Mouse (Mus musculus) 3T3-L1 (cell line): Measurements from ENCODE around the gene Bbs9.
A peak's percentile ranks its signal among the peaks of the same experiment; 100 is the strongest.
"Not testable (repeated sequence)": the region's sequence is repeated elsewhere in the genome, so short reads cannot be mapped to it uniquely, and the experiment has no call there.

Experiments used
- DNase-seq: peaks from one replicate; pipeline ENCODE4 v3.0.0-alpha.2; 2015; ENCODE audit warnings: low read depth, low spot score

Gene Bbs9

DNA sequence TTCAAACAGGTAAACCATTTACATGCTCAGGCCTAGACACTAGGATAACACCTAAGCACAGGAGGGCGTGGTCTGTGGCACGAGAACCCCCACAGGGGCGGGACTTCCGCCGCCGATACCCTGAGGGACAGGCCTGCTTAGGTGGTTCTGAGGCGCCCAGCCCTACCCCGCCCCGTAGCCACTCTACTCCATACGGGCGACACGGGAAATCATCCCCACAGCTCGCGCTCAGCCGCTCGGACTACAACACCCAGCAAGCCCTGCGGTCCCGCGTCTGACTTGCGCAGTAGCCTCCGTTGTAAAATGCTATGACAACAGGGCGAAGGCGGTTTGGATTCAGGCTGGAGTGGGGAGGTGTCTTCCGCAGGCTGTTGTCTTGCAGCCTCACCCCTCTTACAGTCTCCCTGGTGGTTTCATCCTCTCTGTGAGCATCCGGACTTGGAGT is at the start of gene Bbs9:
Gene Bbs9, plus strand, starts transcription at position 292 of the 445 bp plus-strand sequence.
- DNase-seq: peak; percentile 93

- no peak for DNase-seq
Measured at GRCm38 (mm10) chr9:22428028-22428665, 47.4 kb upstream of the Bbs9 start.

DNA sequence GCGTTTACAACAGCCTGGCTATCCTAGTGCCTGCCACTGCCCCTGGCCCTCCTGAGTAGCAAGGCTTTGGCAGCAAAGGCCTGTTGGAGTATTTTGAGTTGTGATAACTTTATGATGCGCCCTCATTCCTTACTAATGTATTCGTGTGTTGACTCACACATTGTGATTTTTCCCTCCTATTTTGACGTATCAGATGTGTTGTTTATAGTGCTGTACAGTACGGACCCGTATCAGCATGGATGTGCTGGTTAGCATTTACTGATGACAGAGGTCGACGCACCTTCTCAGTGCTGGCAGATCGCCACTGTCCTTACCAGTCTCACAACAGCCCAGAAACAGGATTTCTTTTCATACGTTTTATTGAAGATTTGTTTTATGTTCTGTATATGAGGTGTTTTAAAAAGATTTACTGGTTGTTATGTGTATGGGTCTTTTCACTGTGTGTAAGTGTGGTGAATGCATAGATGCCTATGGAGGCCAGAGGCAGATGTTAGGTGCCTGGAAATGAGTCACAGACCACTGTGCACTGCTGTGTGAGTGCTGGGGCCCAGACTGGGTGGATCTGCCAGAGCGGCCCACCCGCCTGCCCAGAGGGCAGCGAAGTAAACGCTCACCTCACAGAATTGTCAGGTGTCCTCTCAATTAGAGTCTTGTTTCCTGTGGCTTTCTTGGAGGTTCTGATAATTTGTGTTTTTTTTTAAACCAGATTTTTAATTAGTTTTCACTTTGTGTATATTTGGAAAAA is 46.7 kb upstream of the Bbs9 start:
- DNase-seq: peak; percentile 9

- peak; percentile 17 for DNase-seq
Measured at GRCm38 (mm10) chr9:22429533-22430241, 45.8 kb upstream of the Bbs9 start.

- DNase-seq: no peak
Measured at GRCm38 (mm10) chr9:22430315-22430840, 45.1 kb upstream of the Bbs9 start.

GRCm38 (mm10) chr9:22433221-22433620 is 42.3 kb upstream of the Bbs9 start:
- DNase-seq: no peak

GRCm38 (mm10) chr9:22434101-22434500 is 41.4 kb upstream of the Bbs9 start:
- DNase-seq: no peak

DNA sequence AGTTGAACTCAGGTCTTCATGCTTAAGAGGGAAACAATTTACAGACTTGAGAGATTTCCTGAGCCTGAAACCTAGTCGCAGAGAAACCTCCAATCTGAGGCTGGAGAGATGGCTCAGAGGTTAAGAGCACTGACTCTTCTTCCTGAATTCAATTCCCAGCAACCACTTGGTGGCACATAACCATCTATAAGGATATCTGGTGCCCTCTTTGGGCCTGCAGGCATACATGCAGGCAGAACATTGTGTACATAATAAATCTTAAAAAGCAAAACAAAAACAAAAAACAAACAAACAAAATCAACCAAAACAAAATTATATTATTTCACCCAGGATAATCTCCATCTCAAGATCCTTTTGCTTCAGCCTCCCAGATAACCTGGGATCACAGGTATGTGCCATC is 36.7 kb upstream of the Bbs9 start:
- DNase-seq: no peak

DNA sequence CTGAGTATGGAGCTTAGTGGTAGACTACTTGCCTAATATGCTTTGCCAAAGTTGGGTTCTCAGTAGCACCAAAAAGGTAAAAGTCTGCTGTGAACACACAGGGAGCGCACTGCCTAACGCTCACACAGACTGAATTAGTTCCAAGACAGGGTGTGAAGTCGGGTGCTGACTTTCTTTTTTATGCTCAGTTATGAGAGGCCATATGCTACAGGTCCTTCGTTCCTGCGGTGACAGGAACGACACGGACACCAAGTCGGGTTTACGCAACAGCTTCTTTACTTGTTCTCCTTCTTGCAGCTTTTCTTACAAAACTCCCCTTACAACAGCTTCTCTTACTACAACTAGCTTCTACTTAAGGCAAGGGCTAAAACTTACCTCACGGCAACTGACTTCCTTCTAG is 32.4 kb upstream of the Bbs9 start:
- no peak for DNase-seq

DNA sequence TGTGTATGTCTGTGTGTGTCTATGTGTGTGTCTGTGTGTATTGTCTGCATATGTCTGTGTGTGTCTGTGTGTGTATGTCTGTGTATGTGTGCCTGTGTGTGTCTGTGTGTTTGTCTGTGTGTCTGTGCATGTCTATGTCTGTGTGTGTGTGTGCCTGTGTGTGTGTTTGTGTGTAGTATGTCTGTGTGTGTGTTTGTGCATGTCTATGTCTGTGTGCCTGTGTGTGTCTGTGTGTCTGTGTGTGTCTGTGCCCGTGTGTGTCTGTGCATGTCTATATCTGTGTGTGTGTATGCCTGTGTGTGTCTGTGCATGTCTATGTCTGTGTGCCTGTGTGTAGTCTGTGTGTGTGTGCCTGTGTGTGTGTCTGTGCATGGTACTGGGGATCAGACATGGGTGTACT is 30.4 kb upstream of the Bbs9 start:
- DNase-seq: no peak

- DNase-seq: no peak
Measured at GRCm38 (mm10) chr9:22447213-22447612, 28.3 kb upstream of the Bbs9 start.

DNA sequence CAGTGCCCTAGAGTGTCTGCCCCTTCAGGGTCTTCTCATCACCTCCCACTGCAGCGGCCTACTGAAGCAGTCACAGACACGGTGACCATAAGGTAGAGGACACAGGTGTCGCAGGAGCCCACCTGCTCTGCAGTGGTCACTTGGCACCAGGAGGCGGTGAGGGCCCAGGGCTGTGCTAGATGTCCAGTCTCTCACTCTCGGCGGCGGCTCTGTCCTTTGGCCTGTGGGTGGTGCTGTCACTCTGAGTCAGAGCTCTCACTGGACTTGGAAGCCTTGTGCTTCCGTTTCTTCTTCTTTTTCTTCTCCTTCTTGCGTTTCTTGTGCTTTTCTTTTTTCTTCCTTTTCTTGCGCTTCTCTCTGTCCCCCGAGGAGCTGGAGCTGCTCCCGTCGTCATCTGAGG is 27.1 kb upstream of the Bbs9 start:
- no peak for DNase-seq

GRCm38 (mm10) chr9:22449209-22449608 is 26.3 kb upstream of the Bbs9 start:
- peak; percentile 6 for DNase-seq

DNA sequence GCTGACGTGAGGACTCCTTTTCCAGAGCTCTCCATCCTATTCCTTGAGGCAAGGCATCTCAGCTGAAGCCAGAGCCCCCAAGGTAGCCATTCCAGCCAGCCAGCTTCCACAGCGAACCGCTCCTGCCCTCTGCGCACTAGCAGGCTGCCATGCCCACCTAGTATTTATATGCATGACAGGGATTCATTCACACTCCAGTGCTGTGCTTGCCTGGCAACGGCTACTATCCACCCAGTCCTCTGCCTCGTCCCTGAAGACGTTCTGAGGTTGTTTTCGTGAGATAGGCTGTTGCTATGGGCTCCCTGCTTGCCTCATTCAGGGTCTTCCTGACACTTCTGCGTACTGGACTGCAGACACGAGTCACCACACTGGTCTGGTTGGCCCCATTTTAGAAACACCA is 22.8 kb upstream of the Bbs9 start:
- DNase-seq: no peak

GRCm38 (mm10) chr9:22453501-22453924 is 22.0 kb upstream of the Bbs9 start:
- DNase-seq: no peak

DNA sequence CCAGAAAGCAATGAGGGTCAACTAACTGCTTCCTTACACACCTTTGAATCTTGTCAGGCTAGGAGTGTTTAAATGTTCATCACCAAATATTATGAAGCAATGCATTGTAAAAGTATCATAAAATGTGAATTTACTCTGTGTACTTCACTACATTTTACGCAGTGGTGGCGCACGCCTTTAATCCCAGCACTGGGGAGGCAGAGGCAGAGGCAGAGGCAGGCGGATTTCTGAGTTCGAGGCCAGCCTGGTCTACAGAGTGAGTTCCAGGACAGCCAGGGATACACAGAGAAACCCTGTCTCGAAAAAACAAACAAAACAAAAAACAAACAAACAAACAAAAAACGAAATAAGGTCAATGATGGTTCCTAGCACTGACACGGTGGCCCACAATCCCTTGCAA is 21.5 kb upstream of the Bbs9 start, which contains the start of gene Gm17545:
Gene Gm17545, plus strand, starts transcription at position 301 of the 400 bp plus-strand sequence.
- DNase-seq: not testable (repeated sequence)

DNA sequence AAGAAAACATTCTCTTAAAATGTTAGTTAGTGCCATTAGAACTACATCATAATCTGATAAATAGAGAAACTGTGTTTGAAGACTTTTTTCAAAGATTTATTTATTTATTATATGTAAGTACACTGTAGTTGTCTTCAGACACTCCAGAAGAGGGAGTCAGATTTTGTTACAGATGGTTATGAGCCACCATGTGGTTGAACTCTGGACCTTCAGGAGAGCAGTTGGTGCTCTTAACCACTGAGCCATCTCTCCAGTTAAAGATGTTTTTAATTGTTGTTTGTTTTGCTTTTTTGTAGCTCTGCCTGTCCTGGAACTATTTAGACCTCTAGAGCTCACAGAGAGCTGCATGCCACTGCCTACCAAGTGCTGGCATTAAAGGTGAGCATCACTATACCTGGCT is 20.5 kb upstream of the Bbs9 start:
- DNase-seq: no peak

DNA sequence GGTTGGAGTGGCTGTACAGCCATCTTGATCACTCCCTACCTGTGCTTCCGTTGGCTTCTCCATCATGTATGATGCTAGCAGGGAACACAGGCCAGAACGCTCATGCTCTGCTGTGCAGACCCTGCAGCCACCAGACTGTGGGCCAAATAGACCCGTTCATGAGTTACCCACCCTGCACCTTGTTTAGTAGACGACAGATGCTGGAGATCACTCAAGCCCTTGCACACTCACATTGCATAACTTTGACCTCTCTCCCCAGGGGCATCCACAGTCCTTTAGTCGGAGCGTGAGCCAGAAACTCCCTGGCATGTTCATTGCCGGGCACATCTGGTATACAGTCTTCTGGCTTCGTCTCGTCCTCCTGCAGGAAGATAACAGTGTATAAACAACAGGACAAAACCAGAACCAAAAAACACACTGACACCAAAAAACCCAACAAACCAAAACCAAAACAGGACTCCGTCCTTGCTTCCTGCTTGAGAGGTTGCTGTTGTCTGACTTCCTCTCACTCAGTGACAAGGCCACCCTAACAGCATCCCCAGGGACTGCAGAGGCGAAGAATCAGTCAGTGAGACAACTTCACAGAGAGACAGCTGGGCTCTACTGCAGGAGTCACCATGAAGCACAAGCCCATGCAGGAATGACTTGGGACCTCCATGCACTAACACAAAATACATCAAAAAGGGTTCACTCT is 18.2 kb upstream of the Bbs9 start:
- DNase-seq: no peak

DNA sequence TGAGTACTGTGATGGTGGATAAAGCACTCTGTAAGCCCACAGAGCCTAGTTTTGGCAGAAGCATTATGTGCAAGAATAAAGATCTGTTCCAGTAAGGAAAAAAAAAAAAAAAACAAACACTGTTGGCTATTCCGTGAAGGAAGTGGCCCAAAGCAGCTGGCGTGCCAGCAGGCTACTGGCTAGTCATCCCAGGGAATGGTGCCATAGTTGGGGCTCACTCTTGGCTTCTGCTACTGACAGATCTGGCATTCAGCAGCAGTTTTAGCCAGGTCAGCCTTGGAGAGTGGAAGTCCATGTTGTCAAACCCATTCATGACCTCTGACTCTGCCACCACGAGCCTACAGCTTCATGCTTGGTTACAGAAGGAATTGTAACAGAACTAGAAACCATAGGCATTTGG is 13.6 kb upstream of the Bbs9 start:
- peak; percentile 40 for DNase-seq

GRCm38 (mm10) chr9:22466212-22466611 is 9.3 kb upstream of the Bbs9 start:
- DNase-seq: no peak

DNA sequence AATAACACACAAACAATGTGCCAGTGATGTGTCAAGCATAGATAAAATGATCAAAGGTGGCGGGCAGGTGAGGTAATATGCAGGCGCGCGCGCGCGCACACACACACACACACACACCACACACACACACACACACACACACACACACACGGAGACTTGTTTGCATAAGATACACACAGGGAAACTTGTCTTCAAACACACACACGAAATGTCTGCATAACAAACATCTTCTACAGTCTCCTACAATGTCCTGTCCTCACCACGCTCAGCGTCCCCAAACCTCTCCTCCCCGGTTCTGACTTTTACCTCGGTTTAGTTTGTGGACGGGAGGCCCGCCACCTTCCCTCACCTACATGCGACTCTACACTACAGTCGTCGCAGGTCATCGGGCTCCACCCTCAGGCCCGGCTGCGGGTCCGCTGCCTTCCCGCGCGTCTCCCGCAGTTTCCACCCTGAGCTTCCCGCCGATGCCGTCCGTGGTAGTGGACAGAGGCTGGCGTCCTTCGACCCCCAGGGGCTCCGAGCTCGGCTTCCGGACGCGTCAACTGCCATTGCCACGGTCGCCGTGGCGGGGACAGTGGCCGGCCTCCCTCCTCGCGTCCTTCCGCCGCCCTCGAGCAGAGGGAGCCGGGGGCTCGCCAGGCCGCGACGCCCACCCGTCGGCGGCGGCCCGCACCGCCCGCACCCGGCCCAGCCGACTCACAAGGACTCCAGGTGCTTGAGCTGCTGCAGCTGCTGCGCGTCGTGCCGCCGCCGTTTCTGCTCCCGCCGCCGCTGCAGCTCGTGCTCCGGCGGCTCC is 7.9 kb upstream of the Bbs9 start:
- DNase-seq: peak; percentile 40
